Mouse (Mus musculus): Measurements from ENCODE around the gene Zfp850. TPM values are rescaled to one million over a fixed set of nuclear protein-coding genes. Genes with fewer than 3 reads are reported as not detected.

The Zfp850 gene
- 0.05 and 0.19 TPM in 2 replicates for polyA plus RNA-seq (2012; ENCODE audit: low replicate concordance)

GRCm38 (mm10) chr7:28013549-28014444 is at the start of gene Zfp850:
Gene Zfp850, minus strand, starts transcription at chr7:28014115.

DNA sequence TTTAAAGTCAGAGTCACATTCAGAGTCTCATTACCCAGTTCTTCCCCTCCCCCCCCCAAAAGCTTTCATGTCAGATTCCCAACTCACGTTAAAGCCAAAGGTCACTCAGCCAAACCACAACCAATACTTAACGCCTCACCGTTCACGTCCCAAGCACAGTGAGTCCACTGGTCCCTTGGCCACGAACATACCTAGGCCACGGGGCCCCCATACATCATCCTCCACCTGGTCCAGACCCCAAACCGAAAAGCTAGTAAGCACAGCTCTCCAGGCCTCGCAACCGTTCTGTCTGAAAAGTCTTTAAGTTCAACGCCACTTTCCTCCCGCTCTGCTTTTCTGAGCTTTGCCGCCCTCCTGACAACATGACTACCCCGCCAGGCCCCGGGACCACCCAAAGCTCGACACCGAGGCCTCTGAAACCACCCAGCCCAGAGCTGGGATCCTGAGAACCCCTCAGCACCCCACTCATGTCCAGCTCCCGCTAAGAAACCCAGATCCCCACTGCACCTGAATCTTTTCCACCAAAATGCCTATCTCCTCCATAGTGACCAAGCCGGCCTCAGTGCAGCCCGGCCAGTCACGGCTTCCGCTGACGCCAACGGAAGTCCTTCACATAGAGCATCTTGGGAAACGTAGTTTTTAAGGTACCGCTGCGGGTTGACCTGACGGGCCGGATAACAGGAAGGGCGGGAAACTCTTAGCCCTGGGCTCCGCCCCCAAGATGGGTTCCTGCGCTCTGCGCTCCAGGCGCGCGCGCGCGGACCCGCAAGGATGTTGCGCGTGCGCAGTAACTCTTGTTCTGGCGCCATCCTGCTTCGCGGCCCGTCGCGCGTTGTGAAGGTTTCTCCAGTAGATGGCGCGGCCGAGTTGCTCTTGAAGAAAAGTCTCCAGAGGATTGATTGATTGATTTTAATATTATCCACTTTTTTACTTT is 35.8 kb upstream of the Zfp850 start, which contains the start of gene Psmc4:
Psmc4 (minus strand) TSS at position 626 of the 934 bp plus-strand sequence.

DNA sequence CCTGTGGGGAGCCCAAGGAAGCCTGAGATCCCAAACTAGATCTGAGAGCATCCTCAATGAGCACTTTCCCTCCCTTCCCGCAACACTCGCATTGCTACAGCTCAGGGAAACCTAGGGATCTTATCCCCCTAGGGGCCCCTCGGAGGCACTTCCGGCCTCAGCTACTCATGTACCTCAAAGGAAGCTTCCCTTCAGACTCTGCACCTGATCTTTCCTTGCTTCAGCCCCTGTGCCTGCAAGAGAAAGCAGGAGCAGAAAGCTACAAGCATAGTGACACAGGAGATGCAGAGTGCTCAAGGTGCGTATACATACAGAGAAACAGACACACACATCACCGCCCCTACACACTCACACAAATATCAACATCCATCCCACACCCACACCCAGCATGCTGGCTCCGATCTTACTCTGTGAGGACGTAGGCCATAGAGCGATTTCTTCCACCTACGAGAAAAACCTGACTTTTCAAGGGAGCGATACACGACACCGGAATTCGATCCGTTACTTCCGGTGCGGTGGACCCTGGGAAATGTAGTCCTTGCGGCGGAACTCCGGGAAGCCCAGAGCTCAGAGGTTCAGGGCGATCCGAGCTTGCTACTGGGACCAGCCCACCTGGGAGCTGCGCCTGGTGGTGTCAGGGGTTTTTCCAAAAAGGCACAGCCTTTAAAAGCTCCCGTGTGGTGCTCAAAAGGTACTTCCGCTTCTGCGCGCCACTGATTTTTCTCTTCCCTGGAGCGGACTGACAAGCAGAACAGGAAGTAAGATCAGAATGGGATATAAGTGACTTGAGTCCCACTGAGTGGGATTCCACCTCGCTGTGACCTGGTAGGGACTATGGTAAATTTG is 35.0 kb downstream of the Zfp850 start, which contains the start of gene Zfp780b:
Zfp780b (minus strand) TSS at position 489 of the 846 bp plus-strand sequence.

Other genes with a start within 250 kb of the Zfp850 start
- gene Zfp626, start 206.9 kb downstream of the Zfp850 start, polyA plus RNA-seq (2012; ENCODE audit: low replicate concordance) = 0.08 and 0.58 TPM in 2 replicates
- gene Zfp59, start 175.5 kb downstream of the Zfp850 start, polyA plus RNA-seq (2012; ENCODE audit: low replicate concordance) = 0.21 and 0.45 TPM in 2 replicates
- 0.42 and 0.51 TPM in 2 replicates for gene Zfp607a, start 156.6 kb downstream of the Zfp850 start, polyA plus RNA-seq (2012; ENCODE audit: low replicate concordance)
- gene Zfp974, start 84.7 kb downstream of the Zfp850 start, polyA plus RNA-seq (2012; ENCODE audit: low replicate concordance) = 0.28 and 0.71 TPM in 2 replicates
- gene Zfp780b, start 34.9 kb downstream of the Zfp850 start, polyA plus RNA-seq (2012; ENCODE audit: low replicate concordance) = 0.24 and 1.1 TPM in 2 replicates
- 25.6 and 53.5 TPM in 2 replicates for gene Psmc4, start 36.0 kb upstream of the Zfp850 start, polyA plus RNA-seq (2012; ENCODE audit: low replicate concordance)
- gene Fcgbp, start 57.1 kb upstream of the Zfp850 start, polyA plus RNA-seq (2012; ENCODE audit: low replicate concordance) = 0.03 TPM in 1 of 2 replicates, not detected in the other
- not detected in 2 replicates for gene 9530053A07Rik, start 115.4 kb upstream of the Zfp850 start, polyA plus RNA-seq (2012; ENCODE audit: low replicate concordance)
- gene Fbl, start 155.6 kb upstream of the Zfp850 start, polyA plus RNA-seq (2012; ENCODE audit: low replicate concordance) = 125 and 197 TPM in 2 replicates
- gene Dyrk1b, start 165.4 kb upstream of the Zfp850 start, polyA plus RNA-seq (2012; ENCODE audit: low replicate concordance) = 82.1 and 186 TPM in 2 replicates